In the genomic region with DNA sequence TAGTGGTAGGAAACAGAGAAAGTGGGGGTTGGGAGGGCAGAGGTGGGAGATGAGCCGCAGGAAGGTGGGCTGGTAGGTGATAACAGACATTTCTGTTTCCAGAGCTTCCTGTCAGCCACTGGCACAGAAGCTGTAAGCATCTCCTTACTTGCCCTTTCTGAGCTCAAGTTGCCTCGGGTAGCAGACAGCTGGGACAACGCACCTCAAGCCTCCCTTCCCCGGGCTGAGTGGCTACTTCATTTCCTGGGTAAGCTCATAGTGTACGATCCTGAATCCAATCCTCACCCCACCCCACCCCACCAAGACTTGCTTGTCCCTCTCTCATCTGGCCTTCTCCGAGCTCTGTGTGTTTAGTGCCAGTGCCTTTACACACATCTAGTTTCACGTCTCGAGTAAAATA, we compare ENCODE assay signal across 16 mouse cellular contexts.
DNase-seq lines count a peak whose midpoint lies in the region; ATAC-seq and TF ChIP-seq lines count a peak whose summit lies in the region.
"Had no signal": no experiment of that assay in that cellular context is flagged by ENCODE, and none has a peak within 500 bp of the region (broad histone marks: within the 10 kb centered on the region; RNA-seq: fewer than 3 reads in every experiment).

No protein-coding gene starts in this region.

- no peak for ATAC-seq in heart, embryonic 16.5 days (replicated peaks; ENCODE audit: extremely low read depth, insufficient read depth, low FRiP score)
- ATAC-seq in liver, postnatal 0 days, result no peak
- ATAC-seq: midbrain, embryonic 16.5 days had no signal

- peak overlapping the region; percentile 7; the same call in 1 of the 2 replicates for H3K27ac ChIP-seq in heart, embryonic 16.5 days (ENCODE audit: low read length)
- no peak overlapping the region for H3K27ac ChIP-seq in thymus, adult 2 months (ENCODE audit: control insufficient read depth, insufficient read depth, low read length)
- H3K27ac ChIP-seq in liver, postnatal 0 days (ENCODE audit: low read depth), result 0 out of 2 replicates have a peak overlapping the region, but pooled peaks have one; percentile 29
- no peak overlapping the region for H3K27ac ChIP-seq in embryonic facial prominence, embryonic 10.5 days (replicated peaks)
- H3K27ac ChIP-seq: left cerebral cortex, adult 2 months; limb, embryonic 13.5 days; neural tube, embryonic 13.5 days had no signal

- no peak for TF ChIP-seq POLR2A in thymus, adult 2 months (IDR thresholded peaks at IDR 0.05; ENCODE audit: control insufficient read depth, extremely low read depth, insufficient read depth, low read length, poor library complexity)

- H3K4me2 ChIP-seq in heart, embryonic 16.5 days (ENCODE audit: low read depth, low read length), result peak overlapping the region; percentile 13; the same call in 1 of the 2 replicates
- H3K4me2 ChIP-seq in liver, postnatal 0 days (ENCODE audit: low read depth, low read length), result no peak overlapping the region
- H3K4me2 ChIP-seq: limb, embryonic 13.5 days; neural tube, embryonic 13.5 days had no signal

- peaks cover 48% of the 10 kb centered on the region for H3K4me1 ChIP-seq in heart, embryonic 16.5 days (ENCODE audit: control insufficient read depth, insufficient read depth, low read length)
- peaks cover 4% of the 10 kb centered on the region; the same call in 1 of the 2 replicates for H3K4me1 ChIP-seq in thymus, adult 2 months (replicated peaks; ENCODE audit: control insufficient read depth, insufficient read depth, low read length)
- H3K4me1 ChIP-seq in liver, postnatal 0 days (ENCODE audit: insufficient read depth), result peaks cover 31% of the 10 kb centered on the region
- peaks cover 20% of the 10 kb centered on the region for H3K4me1 ChIP-seq in embryonic facial prominence, embryonic 10.5 days

- H3K27me3 ChIP-seq in heart, embryonic 16.5 days (ENCODE audit: control insufficient read depth, insufficient read depth, low read length), result no peaks in the 10 kb centered on the region
- no peaks in the 10 kb centered on the region for H3K27me3 ChIP-seq in thymus, adult 2 months (ENCODE audit: control insufficient read depth, insufficient read depth, low read length)
- no peaks in the 10 kb centered on the region for H3K27me3 ChIP-seq in liver, postnatal 0 days (ENCODE audit: insufficient read depth, low read length)
- no peaks in the 10 kb centered on the region for H3K27me3 ChIP-seq in embryonic facial prominence, embryonic 10.5 days (replicated peaks; ENCODE audit: low read depth, poor library complexity, severe bottlenecking)
- H3K27me3 ChIP-seq: limb, embryonic 13.5 days; neural tube, embryonic 13.5 days had no signal

- H3K36me3 ChIP-seq in heart, embryonic 16.5 days (ENCODE audit: control insufficient read depth, insufficient read depth), result no peaks in the 10 kb centered on the region
- no peaks in the 10 kb centered on the region for H3K36me3 ChIP-seq in thymus, adult 2 months (ENCODE audit: control insufficient read depth, insufficient read depth, low read length)
- no peaks in the 10 kb centered on the region for H3K36me3 ChIP-seq in liver, postnatal 0 days (replicated peaks; ENCODE audit: insufficient read depth, low read length)
- no peaks in the 10 kb centered on the region for H3K36me3 ChIP-seq in embryonic facial prominence, embryonic 10.5 days (replicated peaks)
- H3K36me3 ChIP-seq: limb, embryonic 13.5 days; neural tube, embryonic 13.5 days had no signal

- 44% methylated on average over 8 of the region's 8 CpGs for WGBS in heart, embryonic 16.5 days
- WGBS in thymus, adult 2 months, result 41% methylated on average over 8 of the region's 8 CpGs
- 54% methylated on average over 8 of the region's 8 CpGs for WGBS in liver, postnatal 0 days (ENCODE audit: insufficient replicate concordance)
- 78% methylated on average over 8 of the region's 8 CpGs for WGBS in embryonic facial prominence, embryonic 10.5 days

- H3K4me3 ChIP-seq in heart, embryonic 16.5 days (ENCODE audit: low read length), result no peak overlapping the region
- H3K4me3 ChIP-seq in thymus, adult 2 months (ENCODE audit: control insufficient read depth, insufficient read depth, low read length), result no peak overlapping the region
- no peak overlapping the region for H3K4me3 ChIP-seq in liver, postnatal 0 days (ENCODE audit: low read depth, low read length)
- H3K4me3 ChIP-seq in embryonic facial prominence, embryonic 10.5 days, result no peak overlapping the region
- H3K4me3 ChIP-seq: left cerebral cortex, adult 2 months; limb, embryonic 13.5 days; neural tube, embryonic 13.5 days had no signal

- DNase-seq in heart, adult 18-20 months, result no peak
- DNase-seq in thymus, postnatal 4 days, result peak; percentile 14
- no peak for DNase-seq in thymus, adult 2 months
- DNase-seq in liver, postnatal 0 days, result no peak
- DNase-seq in embryonic facial prominence, embryonic 10.5 days (ENCODE audit: low spot score), result no peak
- no peak for DNase-seq in cerebellum, adult 18-20 months
- DNase-seq: adrenal gland, postnatal 10 days; cerebellum, adult 9-11 months; kidney, adult 9 months; lung, postnatal 36 days; right cerebral cortex, postnatal 4 days had no signal

- H3K9ac ChIP-seq in heart, embryonic 16.5 days (ENCODE audit: low read length), result no peak overlapping the region
- H3K9ac ChIP-seq in liver, postnatal 0 days (replicated peaks), result no peak overlapping the region
- H3K9ac ChIP-seq: limb, embryonic 13.5 days; neural tube, embryonic 13.5 days had no signal

- TF ChIP-seq CTCF in thymus, adult 2 months (IDR thresholded peaks at IDR 0.05; ENCODE audit: borderline replicate concordance, control insufficient read depth, extremely low read depth, insufficient read depth, low read length, poor library complexity), result no peak
- TF ChIP-seq CTCF in liver, postnatal 0 days (IDR thresholded peaks at IDR 0.05; ENCODE audit: low read depth), result no peak

- H3K9me3 ChIP-seq in heart, embryonic 16.5 days (replicated peaks; ENCODE audit: control insufficient read depth, low read length), result no peaks in the 10 kb centered on the region
- no peaks in the 10 kb centered on the region for H3K9me3 ChIP-seq in liver, postnatal 0 days (ENCODE audit: low read length)
- no peaks in the 10 kb centered on the region for H3K9me3 ChIP-seq in embryonic facial prominence, embryonic 10.5 days
- H3K9me3 ChIP-seq: limb, embryonic 13.5 days; neural tube, embryonic 13.5 days had no signal

- TF ChIP-seq EP300 in liver, postnatal 0 days (IDR thresholded peaks at IDR 0.05; ENCODE audit: low read depth), result no peak

Comparison
In these comparisons a context has a peak if more than half of its experiments do, and no peak if none do; other contexts are left out.
1. H3K27ac ChIP-seq: peak in heart, embryonic 16.5 days (single experiment) and liver, postnatal 0 days (single experiment); none in thymus, adult 2 months (single experiment) and embryonic facial prominence, embryonic 10.5 days (single experiment).